Mouse (Mus musculus): ENCODE measurements around the gene Tmprss11c. TPM values are rescaled to one million over a fixed set of nuclear protein-coding genes. Genes with fewer than 3 reads are reported as not detected.

Gene Tmprss11c
- polyA plus RNA-seq, 1 experiment: not detected

DNA sequence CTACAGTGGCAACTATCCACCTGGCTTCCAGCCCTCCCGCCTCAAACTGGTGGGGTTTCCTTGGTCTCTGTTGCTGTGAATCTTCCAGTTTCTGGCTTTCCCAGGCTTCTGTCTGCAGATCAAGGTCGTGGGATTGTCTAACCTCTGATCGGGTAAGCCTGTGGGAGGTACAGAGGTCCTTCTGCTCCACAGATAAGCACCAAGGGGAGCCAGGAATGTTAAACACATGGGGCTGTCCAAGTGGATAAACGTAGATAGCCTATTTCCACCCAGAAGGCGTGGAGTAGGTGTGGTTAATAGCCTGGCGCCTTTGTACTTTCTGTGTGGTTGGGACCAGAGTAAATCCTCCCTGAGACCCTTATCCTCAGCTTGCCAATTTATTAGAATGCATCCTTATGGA lies 101.7 kb downstream of the Tmprss11c start:
- Histone ChIP-seq H3K79me3 (ENCODE audit: low read depth) (no peaks in the 10 kb centered on the region), H3K27me3 (ENCODE audit: control insufficient read depth, insufficient read depth, insufficient read length) (no peaks in the 10 kb centered on the region), H3K79me2 (ENCODE audit: control insufficient read depth, insufficient read depth) (no peaks in the 10 kb centered on the region), H3K36me3 (ENCODE audit: control insufficient read depth, insufficient read depth) (no peaks in the 10 kb centered on the region), H3ac (ENCODE audit: control insufficient read depth, insufficient read length, low read depth) (no peak overlapping the region), H3K4me3 (ENCODE audit: insufficient read depth, poor library complexity, severe bottlenecking) (no peak overlapping the region)
- TF ChIP-seq FOSL1 (IDR thresholded peaks at IDR 0.05; ENCODE audit: insufficient read depth, low read length, poor library complexity, severe bottlenecking): no peak

Other genes with a start within 250 kb of the Tmprss11c start
- gene Cenpc1, start 223.7 kb downstream of the Tmprss11c start, polyA plus RNA-seq (2012; fragmentation: generic; extraction: Trizol): 5.1 TPM
- 0.01 TPM for gene Stap1, start 217.6 kb downstream of the Tmprss11c start, polyA plus RNA-seq (2012; fragmentation: generic; extraction: Trizol)
- gene Uba6, start 116.5 kb downstream of the Tmprss11c start, polyA plus RNA-seq (2012; fragmentation: generic; extraction: Trizol): 2.9 TPM
- not detected for gene Gnrhr, start 91.4 kb downstream of the Tmprss11c start, polyA plus RNA-seq (2012; fragmentation: generic; extraction: Trizol)
- gene Tmprss11d, start 84.1 kb upstream of the Tmprss11c start, polyA plus RNA-seq (2012; fragmentation: generic; extraction: Trizol): not detected
- gene Tmprss11a, start 179.7 kb upstream of the Tmprss11c start, polyA plus RNA-seq (2012; fragmentation: generic; extraction: Trizol): not detected
- 0.02 TPM for gene Tmprss11g, start 229.3 kb upstream of the Tmprss11c start, polyA plus RNA-seq (2012; fragmentation: generic; extraction: Trizol)